Mouse (Mus musculus) neural tube, embryonic 11.5 days (tissue): ENCODE results near the gene Zfp800. TPM values are rescaled to one million over a fixed set of nuclear protein-coding genes. Genes with fewer than 3 reads are reported as not detected.

Experiments
- ATAC-seq: fragments of 200-750 bp; cut with Nextera tagmentation; 2 replicates; pipeline ENCODE4 v1.8.0; 2017; ENCODE audit warnings: moderate number of reproducible peaks, mild to moderate bottlenecking, moderate TSS enrichment, moderate library complexity; ENCODE audit not compliant: insufficient read depth, low FRiP score, low TSS enrichment
- DNase-seq: peaks from one replicate; pipeline ENCODE4 v3.0.0-alpha.2; 2015; ENCODE audit warnings: low spot score
- H3K27ac ChIP-seq: fragments of 300-500 bp; sonication (generic); 2 replicates; pipeline ENCODE4 v1.5.1; 2014; ENCODE audit warnings: low read depth, mild to moderate bottlenecking, low read length
- H3K27me3 ChIP-seq: fragments of 300-500 bp; sonication (generic); 2 replicates; pipeline ENCODE4 v1.6.1; 2014; ENCODE audit warnings: mild to moderate bottlenecking, low read length, mixed read lengths; ENCODE audit not compliant: control insufficient read depth, insufficient read depth
- H3K36me3 ChIP-seq: fragments of 300-500 bp; sonication (generic); 2 replicates; pipeline ENCODE4 v1.6.1; 2014; ENCODE audit warnings: mild to moderate bottlenecking, low read length, moderate library complexity, mixed read lengths; ENCODE audit not compliant: control insufficient read depth, insufficient read depth
- H3K4me1 ChIP-seq: fragments of 300-500 bp; sonication (generic); 2 replicates; pipeline ENCODE4 v1.6.1; 2014; ENCODE audit warnings: low read length, mixed read lengths; ENCODE audit not compliant: control insufficient read depth, insufficient read depth
- H3K4me2 ChIP-seq: fragments of 300-500 bp; sonication (generic); 2 replicates; pipeline ENCODE4 v1.6.1; 2014; ENCODE audit warnings: low read depth, mild to moderate bottlenecking, moderate library complexity
- H3K4me3 ChIP-seq: fragments of 300-500 bp; sonication (generic); 2 replicates; pipeline ENCODE4 v1.5.1; 2014; ENCODE audit warnings: low read depth, low read length
- H3K9ac ChIP-seq: fragments of 300-500 bp; sonication (generic); 2 replicates; pipeline ENCODE4 v1.6.1; 2014; ENCODE audit warnings: mild to moderate bottlenecking, low read length
- H3K9me3 ChIP-seq: fragments of 300-500 bp; sonication (generic); 2 replicates; pipeline ENCODE4 v1.6.1; 2016; ENCODE audit warnings: low read length; ENCODE audit not compliant: control insufficient read depth
- WGBS: fragments of 180-500 bp; shearing (Covaris S2); extraction: QIAGEN DNeasy Blood & Tissue Kit; methylation state at CpG from one replicate; pipeline ENCODE4 v1.1.7; 2014; 5-methylcytosine and 5-hydroxymethylcytosine counted together
- polyA plus RNA-seq: library from polyadenylated mRNA; unstranded; fragments of >200 nt; fragmentation: Nextera tagmentation; extraction: Ambion mirVana; gene quantifications from 2 replicates; pipeline ENCODE4 v1.2.1, GENCODE M21; 2014

Zfp800 gene
- polyA plus RNA-seq, 1 experiment from 2014 or later, result 23.2 TPM

DNA sequence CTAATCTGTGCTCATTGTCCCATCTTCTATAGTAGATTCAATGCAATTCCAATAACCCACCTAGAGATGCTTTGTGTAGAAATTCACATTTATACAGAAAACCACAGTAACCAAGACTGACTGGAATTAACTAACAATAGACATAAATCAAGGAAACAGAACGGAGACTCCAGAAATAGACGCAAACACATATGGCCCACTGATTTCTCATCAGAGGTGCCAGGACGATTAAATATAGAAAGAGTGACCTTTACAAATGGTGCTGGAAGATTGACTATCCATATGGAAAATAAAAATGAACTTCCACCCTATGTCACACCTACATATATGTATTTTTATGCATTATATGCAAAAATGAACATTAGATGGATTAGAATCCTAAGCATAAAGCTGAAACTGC lies 65.3 kb downstream of the Zfp800 start:
- Histone ChIP-seq H3K9ac (no peak overlapping the region), H3K4me3 (no peak overlapping the region), H3K4me1 (no peaks in the 10 kb centered on the region), H3K9me3 (no peaks in the 10 kb centered on the region), H3K27ac (no peak overlapping the region), H3K4me2 (no peak overlapping the region), H3K27me3 (no peaks in the 10 kb centered on the region), H3K36me3 (no peaks in the 10 kb centered on the region)
- ATAC-seq, result no peak
- DNase-seq, result no peak
- 73% methylated on average over 3 of the region's 3 CpGs for WGBS

DNA sequence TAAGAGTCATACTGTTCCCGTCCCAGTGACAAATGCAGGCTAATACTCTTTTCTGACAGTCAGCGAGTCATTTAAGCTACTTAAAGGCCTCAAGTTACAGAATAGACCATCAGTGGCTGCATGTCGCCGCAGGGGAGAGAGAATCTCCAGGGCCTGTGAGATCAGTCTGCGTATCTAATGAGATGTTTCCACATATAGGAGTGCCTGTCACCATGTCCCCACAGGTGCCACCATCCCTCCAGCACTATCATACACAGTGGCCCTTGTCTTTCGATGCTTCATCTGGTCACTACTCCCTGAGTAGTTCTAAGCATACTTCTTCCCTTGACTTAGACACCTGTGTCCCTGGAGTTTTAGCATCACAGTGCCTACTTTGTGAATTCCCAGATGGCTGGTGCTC lies 68.0 kb downstream of the Zfp800 start:
- Histone ChIP-seq H3K4me3 (no peak overlapping the region), H3K27me3 (no peaks in the 10 kb centered on the region), H3K9me3 (no peaks in the 10 kb centered on the region), H3K9ac (no peak overlapping the region), H3K4me2 (no peak overlapping the region), H3K27ac (no peak overlapping the region), H3K4me1 (no peaks in the 10 kb centered on the region), H3K36me3 (no peaks in the 10 kb centered on the region)
- ATAC-seq (no peak), DNase-seq (no peak)
- 69% methylated on average over 6 of the region's 6 CpGs for WGBS

DNA sequence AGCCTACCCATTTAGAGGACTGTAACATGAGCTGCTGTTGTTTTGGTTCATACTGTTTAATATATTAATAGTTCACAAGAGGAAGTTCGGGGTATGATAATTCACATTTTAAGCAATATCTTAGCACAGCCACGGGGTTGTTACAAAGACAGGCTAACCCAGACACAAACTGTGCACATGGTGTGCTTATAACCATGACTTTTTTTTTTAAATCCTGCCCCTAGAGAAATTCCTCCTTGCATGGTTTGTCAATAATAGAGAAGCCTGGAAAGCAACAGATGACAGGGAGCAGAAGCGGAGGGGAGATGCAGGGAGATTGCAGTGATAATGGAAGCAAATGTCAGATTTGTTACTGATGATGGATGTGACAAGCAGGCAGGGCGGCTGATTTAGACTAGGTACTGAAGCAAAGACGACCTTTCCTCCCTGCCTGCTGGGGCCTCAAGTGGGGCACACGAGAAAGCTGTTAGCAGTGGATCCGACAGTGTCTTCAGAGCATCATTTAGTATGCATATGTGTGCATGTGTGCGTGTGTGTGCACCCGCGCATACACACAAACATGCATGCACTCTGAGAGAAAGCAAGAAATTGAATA lies 68.7 kb downstream of the Zfp800 start:
- Histone ChIP-seq H3K36me3 (no peaks in the 10 kb centered on the region), H3K4me3 (no peak overlapping the region), H3K4me2 (no peak overlapping the region), H3K27ac (no peak overlapping the region), H3K9me3 (no peaks in the 10 kb centered on the region), H3K27me3 (no peaks in the 10 kb centered on the region), H3K4me1 (no peaks in the 10 kb centered on the region), H3K9ac (no peak overlapping the region)
- DNase-seq, result no peak
- 74% methylated on average over 10 of the region's 10 CpGs for WGBS
- ATAC-seq, result no peak

DNA sequence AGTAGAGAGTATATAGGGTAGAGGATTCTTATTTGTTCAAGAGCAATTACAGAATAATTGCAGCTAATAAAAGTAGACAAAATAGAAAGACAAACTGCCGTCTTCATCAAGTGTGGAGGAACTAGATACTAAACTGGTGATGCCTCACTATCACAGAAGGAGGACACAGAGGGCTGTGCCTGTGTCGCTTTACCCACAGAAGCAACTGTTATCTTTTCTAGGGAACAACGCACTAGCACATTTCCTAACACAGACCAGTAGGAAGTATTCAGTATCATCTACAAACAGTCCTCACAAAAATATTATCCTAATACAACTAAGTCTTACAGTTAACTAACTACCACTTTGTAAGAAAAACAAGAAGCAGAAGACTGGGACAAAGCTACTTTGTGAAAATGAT lies 71.1 kb downstream of the Zfp800 start:
- no peak for ATAC-seq
- WGBS, result 94% methylated on average over 3 of the region's 3 CpGs

DNA sequence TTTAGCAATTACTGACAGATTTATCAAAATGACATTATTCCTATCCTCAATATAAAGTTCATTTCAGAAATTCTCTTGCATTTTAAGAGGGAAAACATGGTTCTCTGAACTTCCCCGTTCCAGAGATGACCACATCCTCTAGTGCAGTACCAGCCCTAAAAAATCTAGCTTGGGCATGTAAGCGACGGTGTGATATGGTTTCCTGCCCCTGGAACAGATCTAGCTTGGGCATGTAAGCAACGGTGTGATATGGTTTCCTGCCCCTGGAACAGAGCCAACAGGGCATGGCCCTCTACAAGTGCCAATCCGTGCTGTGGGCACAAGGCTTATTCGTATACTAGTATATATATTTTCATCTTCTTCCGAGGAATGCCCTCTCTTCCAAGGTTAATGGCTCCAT lies 75.4 kb downstream of the Zfp800 start:
- Histone ChIP-seq H3K4me2 (no peak overlapping the region), H3K4me1 (no peaks in the 10 kb centered on the region), H3K36me3 (no peaks in the 10 kb centered on the region), H3K27me3 (no peaks in the 10 kb centered on the region), H3K27ac (no peak overlapping the region), H3K9me3 (no peaks in the 10 kb centered on the region), H3K9ac (no peak overlapping the region), H3K4me3 (no peak overlapping the region)
- ATAC-seq (no peak), DNase-seq (no peak)
- 92% methylated on average over 7 of the region's 7 CpGs for WGBS

More for the DNA sequence above, 71.1 kb downstream of the Zfp800 start:
- Histone ChIP-seq H3K27ac (no peak overlapping the region), H3K4me1 (no peaks in the 10 kb centered on the region), H3K4me3 (no peak overlapping the region), H3K27me3 (no peaks in the 10 kb centered on the region), H3K9ac (no peak overlapping the region), H3K9me3 (no peaks in the 10 kb centered on the region), H3K36me3 (no peaks in the 10 kb centered on the region), H3K4me2 (no peak overlapping the region)
- DNase-seq, result no peak

DNA sequence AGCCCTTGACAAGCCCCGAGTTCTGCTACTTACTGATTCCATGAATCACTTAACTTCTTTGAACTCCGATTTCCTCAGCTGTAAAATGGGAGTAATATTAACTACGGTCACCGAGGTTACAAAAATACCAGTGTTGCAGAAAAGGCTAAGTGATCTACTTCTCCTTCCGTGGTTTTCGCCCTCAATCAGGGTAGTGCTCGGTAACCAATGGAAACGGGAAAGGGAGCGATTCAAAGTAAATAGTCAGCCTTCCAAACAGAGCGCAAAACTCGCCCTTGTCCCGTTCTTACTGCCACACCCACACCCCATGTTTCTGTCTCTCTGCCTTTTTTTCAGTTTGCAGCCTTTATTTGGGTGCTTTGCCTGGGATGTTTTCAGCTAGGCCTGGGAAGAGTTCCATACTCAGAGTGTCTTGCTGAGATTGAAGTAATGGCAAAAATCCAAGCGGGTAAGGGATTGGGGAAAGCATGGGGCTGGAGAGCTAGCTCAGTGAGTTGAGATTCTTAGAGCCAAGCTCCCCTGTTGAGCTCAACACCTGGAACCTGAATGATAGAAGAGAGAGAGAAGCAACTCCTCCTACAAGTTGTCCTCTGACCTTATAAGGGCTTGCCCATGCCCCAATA lies 78.0 kb downstream of the Zfp800 start:
- Histone ChIP-seq H3K36me3 (no peaks in the 10 kb centered on the region), H3K9ac (no peak overlapping the region), H3K27ac (no peak overlapping the region), H3K27me3 (no peaks in the 10 kb centered on the region), H3K4me3 (no peak overlapping the region), H3K4me2 (no peak overlapping the region), H3K9me3 (no peaks in the 10 kb centered on the region), H3K4me1 (no peaks in the 10 kb centered on the region)
- ATAC-seq, result no peak
- WGBS, result 69% methylated on average over 13 of the region's 13 CpGs
- no peak for DNase-seq

DNA sequence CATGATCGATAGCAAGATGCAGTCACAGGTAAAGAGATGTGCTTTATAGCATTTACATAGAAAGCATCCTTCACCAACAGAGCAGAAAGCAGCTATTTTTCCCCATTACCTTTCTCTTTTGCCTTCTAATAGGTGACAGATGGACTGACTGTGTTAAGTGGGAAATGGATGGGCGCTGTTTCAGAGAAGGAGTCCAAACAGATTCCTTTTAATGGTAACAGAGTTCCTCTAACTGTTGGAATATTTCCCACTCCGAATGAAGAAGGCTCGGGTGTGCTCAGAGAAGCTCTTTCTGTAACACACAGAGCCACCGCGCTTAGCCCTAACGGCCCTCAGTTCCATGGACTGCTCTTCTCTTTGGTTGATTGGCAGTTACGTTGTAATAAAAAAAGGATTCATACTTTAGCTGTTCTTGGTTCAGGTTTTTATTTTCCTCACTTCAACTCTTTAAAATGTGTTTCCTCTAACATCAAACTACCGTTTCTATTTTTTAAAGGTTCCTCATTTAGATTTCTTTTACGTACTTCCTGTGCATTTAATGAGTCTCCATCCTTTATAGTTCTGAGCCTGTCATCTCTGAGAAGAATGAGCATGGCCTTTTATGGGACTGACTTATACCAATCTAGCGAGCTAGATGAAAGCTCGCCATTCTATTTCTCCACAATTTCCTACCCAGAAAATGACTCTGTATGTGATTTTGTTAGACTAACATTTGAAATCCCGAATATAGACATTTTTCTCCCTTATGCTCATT lies 78.8 kb downstream of the Zfp800 start:
- DNase-seq (no peak), ATAC-seq (no peak)
- Histone ChIP-seq H3K9me3 (no peaks in the 10 kb centered on the region), H3K9ac (no peak overlapping the region), H3K27ac (no peak overlapping the region), H3K36me3 (no peaks in the 10 kb centered on the region), H3K27me3 (no peaks in the 10 kb centered on the region), H3K4me1 (no peaks in the 10 kb centered on the region), H3K4me2 (no peak overlapping the region), H3K4me3 (no peak overlapping the region)
- WGBS, result 81% methylated on average over 13 of the region's 13 CpGs

DNA sequence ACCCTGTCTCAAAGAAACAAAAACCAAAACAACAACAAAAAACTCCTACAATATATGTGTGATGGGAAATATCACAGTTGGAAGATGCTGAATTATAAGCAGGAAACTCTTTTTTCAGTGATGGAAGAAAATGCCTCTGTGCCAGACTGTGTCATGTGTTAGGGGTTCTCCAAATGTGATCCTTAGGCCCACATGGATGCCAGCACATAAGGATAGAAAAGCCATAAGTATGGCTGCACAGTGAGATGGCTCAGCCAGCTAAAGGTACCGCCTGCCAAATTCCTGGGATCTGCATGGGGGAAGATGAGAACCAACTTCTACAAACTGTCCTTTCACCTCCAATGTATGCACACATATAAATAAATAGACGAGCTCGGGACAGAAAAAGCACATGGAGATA lies 82.6 kb downstream of the Zfp800 start:
- Histone ChIP-seq H3K4me3 (no peak overlapping the region), H3K4me1 (no peaks in the 10 kb centered on the region), H3K4me2 (no peak overlapping the region), H3K9me3 (no peaks in the 10 kb centered on the region), H3K27ac (no peak overlapping the region), H3K27me3 (no peaks in the 10 kb centered on the region), H3K9ac (no peak overlapping the region), H3K36me3 (no peaks in the 10 kb centered on the region)
- ATAC-seq, result no peak
- DNase-seq, result no peak
- WGBS, result 94% methylated on average over 3 of the region's 3 CpGs

DNA sequence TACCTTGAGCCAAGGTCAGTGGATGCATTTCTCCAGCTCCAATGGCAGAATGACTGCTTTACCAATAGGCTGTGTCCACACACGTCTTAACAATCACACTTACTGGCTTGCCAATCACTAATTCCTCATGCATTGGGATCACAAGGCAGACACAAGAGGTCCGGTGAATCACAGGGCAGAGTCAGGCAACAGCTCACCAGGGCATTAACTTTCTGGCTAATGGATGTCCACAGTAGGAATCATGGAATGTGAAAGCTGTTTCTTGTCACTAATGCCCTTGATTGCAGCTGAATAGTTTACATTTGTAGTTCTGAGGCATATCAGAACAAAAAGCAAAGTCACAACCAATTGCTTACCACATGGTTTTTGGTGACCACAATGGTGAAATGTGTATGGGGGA lies 85.7 kb downstream of the Zfp800 start:
- no peaks in the 10 kb centered on the region for H3K9me3 ChIP-seq
- no peaks in the 10 kb centered on the region for H3K27me3 ChIP-seq
- no peak for DNase-seq
- H3K9ac ChIP-seq, result no peak overlapping the region
- H3K4me2 ChIP-seq, result no peak overlapping the region
- WGBS, result 69% methylated on average over 2 of the region's 2 CpGs
- H3K27ac ChIP-seq, result no peak overlapping the region
- H3K4me3 ChIP-seq, result no peak overlapping the region
- no peaks in the 10 kb centered on the region for H3K36me3 ChIP-seq
- H3K4me1 ChIP-seq, result no peaks in the 10 kb centered on the region
- no peak for ATAC-seq
